Mouse (Mus musculus) macrophage (primary cell): ENCODE data around the gene Zer1. TPM values are rescaled to one million over a fixed set of nuclear protein-coding genes. Genes with fewer than 3 reads are reported as not detected.

ENCODE experiments used
- H3K27ac ChIP-seq: fragments of 350-480 bp; formaldehyde crosslinking; 2 replicates; pipeline ENCODE4 v1.9.0; 2021
- H3K36me3 ChIP-seq: fragments of 350-480 bp; formaldehyde crosslinking; 2 replicates; pipeline ENCODE4 v1.9.0; 2021; ENCODE audit errors: inconsistent target
- H3K4me3 ChIP-seq: fragments of 350-480 bp; formaldehyde crosslinking; 2 replicates; pipeline ENCODE4 v1.9.0; 2021; ENCODE audit errors: inconsistent target
- H3K79me2 ChIP-seq: fragments of 350-480 bp; formaldehyde crosslinking; 2 replicates; pipeline ENCODE4 v1.9.0; 2021; ENCODE audit errors: inconsistent target
- WGBS: methylation state at CpG from one replicate; pipeline ENCODE4 v1.1.7; 2026; ENCODE audit warnings: inconsistent platforms; ENCODE audit not compliant: missing documents; 5-methylcytosine and 5-hydroxymethylcytosine counted together
- polyA plus RNA-seq: library from polyadenylated mRNA; stranded (reverse); fragments of 250-400 nt; gene quantifications from 3 replicates; pipeline ENCODE4 v1.2.4, GENCODE M21; 2018; ENCODE audit warnings: inconsistent platforms

The Zer1 gene
- polyA plus RNA-seq, 1 experiment from 2014 or later, result 6.9 TPM

- no peaks in the 10 kb centered on the region for H3K36me3 ChIP-seq
- H3K79me2 ChIP-seq, result no peaks in the 10 kb centered on the region
- WGBS, result 1% methylated on average over 47 of the region's 53 CpGs
- H3K4me3 ChIP-seq, result peak within 1 kb of the TSS; percentile 54
- H3K27ac ChIP-seq, result peak within 1 kb of the TSS; percentile 66
These were observed 46.7 kb downstream of the Zer1 start, which contains the start of gene Pkn3 for GRCm38 (mm10) chr2:30077502-30078348. Gene Pkn3 (plus strand): TSS chr2:30077684.

GRCm38 (mm10) chr2:30076959-30077358, 47.4 kb downstream of the Zer1 start:
- 63% methylated on average over 6 of the region's 6 CpGs for WGBS
- Histone ChIP-seq H3K4me3 (no peak overlapping the region), H3K36me3 (no peaks in the 10 kb centered on the region), H3K27ac (0 out of 2 replicates have a peak overlapping the region, but pooled peaks have one; percentile 13), H3K79me2 (no peaks in the 10 kb centered on the region)

DNA sequence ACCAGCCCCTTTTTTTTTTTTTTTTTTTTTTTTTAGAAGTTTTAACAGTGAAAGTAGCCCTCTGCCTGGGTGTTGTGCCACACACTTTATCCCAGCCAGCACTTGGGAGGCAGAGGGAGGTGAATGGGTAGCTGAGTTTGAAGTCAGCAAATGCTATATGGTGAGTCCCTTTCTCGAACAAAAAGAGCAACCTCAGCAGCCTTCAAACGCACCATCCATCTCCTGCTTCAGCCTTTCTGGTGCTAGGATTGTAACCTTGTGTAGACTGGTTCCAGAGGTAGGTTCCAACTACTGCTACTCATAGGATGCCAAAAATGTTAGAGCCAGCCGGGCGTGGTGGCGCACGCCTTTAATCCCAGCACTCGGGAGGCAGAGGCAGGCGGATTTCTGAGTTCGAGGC, 47.9 kb downstream of the Zer1 start:
- Histone ChIP-seq H3K79me2 (no peaks in the 10 kb centered on the region), H3K27ac (no peak overlapping the region), H3K4me3 (no peak overlapping the region), H3K36me3 (no peaks in the 10 kb centered on the region)
- 87% methylated on average over 2 of the region's 9 CpGs for WGBS

DNA sequence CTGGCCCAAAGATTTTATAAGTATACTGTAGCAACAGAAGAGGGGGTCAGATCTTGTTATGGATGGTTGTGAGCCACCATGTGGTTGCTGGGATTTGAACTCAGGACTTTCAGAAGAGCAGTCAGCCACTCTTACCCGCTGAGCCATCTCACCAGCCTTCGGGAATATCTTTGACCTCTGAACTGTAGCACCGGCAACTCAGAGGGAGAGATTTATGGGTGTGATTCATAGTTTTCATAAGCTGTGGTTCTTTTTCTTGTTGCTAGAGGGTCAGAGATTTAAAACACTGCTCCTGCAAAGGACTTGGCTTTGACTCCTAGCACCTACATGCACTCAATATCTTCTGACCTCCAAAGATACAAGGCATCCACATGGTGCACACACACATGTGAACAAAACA, 48.8 kb downstream of the Zer1 start:
- no peaks in the 10 kb centered on the region for H3K79me2 ChIP-seq
- WGBS, result 75% methylated on average over 3 of the region's 3 CpGs
- H3K36me3 ChIP-seq, result no peaks in the 10 kb centered on the region
- no peak overlapping the region for H3K27ac ChIP-seq
- H3K4me3 ChIP-seq, result no peak overlapping the region

GRCm38 (mm10) chr2:30073285-30073684, 51.1 kb downstream of the Zer1 start:
- Histone ChIP-seq H3K79me2 (peaks cover 10% of the 10 kb centered on the region), H3K4me3 (no peak overlapping the region), H3K27ac (no peak overlapping the region), H3K36me3 (peaks cover 7% of the 10 kb centered on the region; the same call in 1 of the 2 replicates)
- WGBS, result 94% methylated on average over 3 of the region's 3 CpGs

DNA sequence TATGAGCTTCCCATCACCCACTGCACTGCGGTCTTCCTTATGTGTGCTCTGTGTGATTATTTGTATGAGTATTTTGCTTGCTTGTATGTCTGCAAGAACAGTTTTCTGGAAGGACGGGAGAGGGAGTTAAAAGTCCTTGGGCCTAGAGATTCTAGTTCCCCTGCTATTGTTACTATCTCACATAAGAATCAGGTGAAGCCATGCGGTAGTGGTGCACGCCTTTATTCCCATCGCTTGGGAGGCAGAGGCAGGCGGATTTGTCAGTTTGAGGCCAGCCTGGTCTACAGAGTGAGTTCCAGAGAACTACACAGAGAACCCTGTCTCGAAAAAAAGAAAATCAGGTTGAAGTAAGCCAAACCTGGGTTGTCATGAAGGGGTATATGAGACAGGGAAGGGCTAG, 51.5 kb downstream of the Zer1 start:
- peaks cover 7% of the 10 kb centered on the region; the same call in 1 of the 2 replicates for H3K36me3 ChIP-seq
- WGBS, result 94% methylated on average over 7 of the region's 7 CpGs

DNA sequence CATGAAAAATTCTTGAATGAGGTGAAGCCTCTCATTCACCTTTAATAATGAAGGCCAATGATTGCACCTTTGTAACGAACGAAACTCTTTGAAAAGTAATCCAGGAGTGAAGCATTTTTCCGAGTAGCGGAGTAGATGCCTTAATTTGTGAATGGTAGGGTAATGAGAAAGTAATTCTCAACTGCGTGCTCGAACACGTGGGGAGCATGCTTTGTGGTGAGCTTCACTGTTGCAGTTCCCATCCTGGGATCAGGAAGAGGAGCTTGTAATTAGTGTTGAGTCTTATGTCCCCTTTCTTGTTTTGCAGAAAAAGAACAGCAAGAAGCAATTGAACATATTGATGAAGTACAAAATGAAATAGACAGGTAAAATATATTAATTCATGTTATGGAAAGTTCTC, 56.4 kb downstream of the Zer1 start:
- 12% methylated on average over 7 of the region's 7 CpGs for WGBS
- H3K79me2 ChIP-seq, result peaks cover 41% of the 10 kb centered on the region
- no peak overlapping the region for H3K27ac ChIP-seq
- peak overlapping the region; percentile 61 for H3K4me3 ChIP-seq
- H3K36me3 ChIP-seq, result peaks cover 7% of the 10 kb centered on the region; the same call in 1 of the 2 replicates

More for the DNA sequence above, 51.5 kb downstream of the Zer1 start:
- H3K4me3 ChIP-seq, result no peak overlapping the region
- peaks cover 14% of the 10 kb centered on the region for H3K79me2 ChIP-seq
- H3K27ac ChIP-seq, result no peak overlapping the region

- H3K36me3 ChIP-seq, result peaks cover 7% of the 10 kb centered on the region; the same call in 1 of the 2 replicates
- under 1% methylated on average over 43 of the region's 69 CpGs for WGBS
- peaks cover 41% of the 10 kb centered on the region for H3K79me2 ChIP-seq
- H3K27ac ChIP-seq, result peak overlapping the region; percentile 17; the same call in 1 of the 2 replicates
- H3K4me3 ChIP-seq, result peak overlapping the region; percentile 61
These were observed 57.1 kb downstream of the Zer1 start for GRCm38 (mm10) chr2:30067031-30067888.

DNA sequence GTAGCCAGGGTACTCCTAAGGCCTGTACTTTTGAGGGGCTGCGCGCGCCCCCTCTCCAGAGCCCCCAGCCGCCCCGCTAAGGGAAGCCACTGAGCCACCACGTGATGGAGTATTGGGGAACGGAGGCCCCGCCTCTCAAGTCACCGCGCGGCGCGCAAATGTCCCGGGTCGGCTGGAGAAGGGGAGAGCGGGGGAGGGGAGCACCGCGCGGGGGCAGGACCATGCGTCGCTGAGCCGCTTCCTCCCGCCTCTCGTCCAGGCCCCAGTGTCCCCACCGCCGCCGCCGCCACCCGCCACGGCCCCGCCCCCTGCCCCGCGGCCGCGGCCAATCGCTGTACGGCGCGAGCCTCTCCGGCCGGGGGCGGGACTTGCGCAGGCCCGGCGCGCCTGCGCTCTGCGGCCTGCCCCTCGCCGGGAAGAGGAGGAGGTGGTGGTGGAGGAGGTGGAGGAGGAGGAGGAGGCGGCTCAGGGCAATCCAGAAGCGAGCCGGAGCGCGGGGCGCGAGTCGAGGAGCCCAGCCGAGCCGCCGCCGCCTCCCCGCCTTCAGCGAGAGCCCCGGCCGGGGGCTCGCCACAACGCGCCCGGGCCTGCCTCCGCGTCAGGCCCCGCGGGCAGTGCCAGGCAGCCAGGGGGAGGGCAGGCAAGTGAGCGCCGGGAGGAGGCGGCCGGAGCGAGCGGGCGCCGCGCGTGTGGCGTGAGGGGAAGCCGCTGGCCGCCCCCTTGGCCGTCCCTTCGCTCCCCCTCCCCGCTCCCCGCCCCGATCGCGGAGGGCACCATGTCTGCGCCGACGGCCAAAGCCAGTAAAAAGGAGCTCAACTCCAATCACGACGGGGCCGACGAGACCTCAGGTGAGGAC, 58.1 kb downstream of the Zer1 start:
- H3K27ac ChIP-seq, result peak overlapping the region; percentile 77
- WGBS, result 0% methylated on average over 71 of the region's 101 CpGs
- H3K4me3 ChIP-seq, result peak overlapping the region; percentile 39
- peaks cover 7% of the 10 kb centered on the region; the same call in 1 of the 2 replicates for H3K36me3 ChIP-seq
- H3K79me2 ChIP-seq, result peaks cover 41% of the 10 kb centered on the region

GRCm38 (mm10) chr2:30064298-30064697, 60.1 kb downstream of the Zer1 start:
- peak overlapping the region; percentile 83 for H3K27ac ChIP-seq
- WGBS, result 16% methylated on average over 3 of the region's 3 CpGs
- peaks cover 41% of the 10 kb centered on the region for H3K79me2 ChIP-seq
- H3K36me3 ChIP-seq, result no peaks in the 10 kb centered on the region
- H3K4me3 ChIP-seq, result no peak overlapping the region

- no peaks in the 10 kb centered on the region for H3K36me3 ChIP-seq
- WGBS, result 20% methylated on average over 3 of the region's 3 CpGs
- peaks cover 36% of the 10 kb centered on the region for H3K79me2 ChIP-seq
- H3K27ac ChIP-seq, result peak overlapping the region; percentile 83
- peak overlapping the region; percentile 62; the same call in 1 of the 2 replicates for H3K4me3 ChIP-seq
These were observed 60.6 kb downstream of the Zer1 start for GRCm38 (mm10) chr2:30063791-30064190.

GRCm38 (mm10) chr2:30063235-30063634, 61.1 kb downstream of the Zer1 start:
- peak overlapping the region; percentile 83 for H3K27ac ChIP-seq
- peaks cover 30% of the 10 kb centered on the region for H3K79me2 ChIP-seq
- no peaks in the 10 kb centered on the region for H3K36me3 ChIP-seq
- WGBS, result 15% methylated on average over 8 of the region's 8 CpGs
- peak overlapping the region; percentile 62 for H3K4me3 ChIP-seq

- peak overlapping the region; percentile 83 for H3K27ac ChIP-seq
- H3K79me2 ChIP-seq, result peaks cover 22% of the 10 kb centered on the region
- WGBS, result 1% methylated on average over 32 of the region's 40 CpGs
These were observed 61.9 kb downstream of the Zer1 start for GRCm38 (mm10) chr2:30062249-30063093.

More at GRCm38 (mm10) chr2:30062249-30063093, 61.9 kb downstream of the Zer1 start:
- Histone ChIP-seq H3K36me3 (no peaks in the 10 kb centered on the region), H3K4me3 (peak overlapping the region; percentile 62)
